Mouse (Mus musculus) forelimb bud, embryonic 11.5 days (tissue): ENCODE results near the gene Efcab11.

ENCODE experiments used
- DNase-seq: peaks from one replicate; pipeline ENCODE4 v3.0.0-alpha.2; 2012; ENCODE audit warnings: low read depth, low spot score

The Efcab11 gene

GRCm38 (mm10) chr12:99884269-99885261 lies at the start of gene Efcab11, which contains the start of gene Tdp1:
Efcab11 (minus strand) TSS chr12:99884439.
Tdp1 (plus strand) TSS chr12:99884517.
- DNase-seq: peak; percentile 92

GRCm38 (mm10) chr12:99933630-99934029 lies 49.4 kb upstream of the Efcab11 start:
- DNase-seq: no peak

- no peak for DNase-seq
Observed at GRCm38 (mm10) chr12:99932245-99932644, 48.0 kb upstream of the Efcab11 start.

- DNase-seq: no peak
Observed at GRCm38 (mm10) chr12:99929160-99929559, 44.9 kb upstream of the Efcab11 start.

- DNase-seq: no peak
Observed at GRCm38 (mm10) chr12:99928311-99928710, 44.1 kb upstream of the Efcab11 start.

GRCm38 (mm10) chr12:99923703-99924102 lies 39.5 kb upstream of the Efcab11 start:
- no peak for DNase-seq

GRCm38 (mm10) chr12:99923131-99923606 lies 38.9 kb upstream of the Efcab11 start:
- DNase-seq: no peak

- DNase-seq: no peak
Observed at GRCm38 (mm10) chr12:99921045-99921444, 36.8 kb upstream of the Efcab11 start.

- no peak for DNase-seq
Observed at GRCm38 (mm10) chr12:99919636-99920035, 35.4 kb upstream of the Efcab11 start.

- no peak for DNase-seq
Observed at GRCm38 (mm10) chr12:99917800-99918427, 33.7 kb upstream of the Efcab11 start.

GRCm38 (mm10) chr12:99911466-99911865 lies 27.2 kb upstream of the Efcab11 start:
- no peak for DNase-seq

GRCm38 (mm10) chr12:99904537-99904936 lies 20.3 kb upstream of the Efcab11 start:
- DNase-seq: no peak

GRCm38 (mm10) chr12:99902867-99903370 lies 18.7 kb upstream of the Efcab11 start:
- no peak for DNase-seq

GRCm38 (mm10) chr12:99901973-99902866 lies 18.0 kb upstream of the Efcab11 start:
- no peak for DNase-seq

- DNase-seq: no peak
Observed at GRCm38 (mm10) chr12:99899991-99900390, 15.8 kb upstream of the Efcab11 start.

- DNase-seq: no peak
Observed at GRCm38 (mm10) chr12:99898248-99898870, 14.1 kb upstream of the Efcab11 start.

- DNase-seq: no peak
Observed at GRCm38 (mm10) chr12:99897846-99898245, 13.6 kb upstream of the Efcab11 start.

- DNase-seq: no peak
Observed at GRCm38 (mm10) chr12:99885282-99885901, 1.2 kb upstream of the Efcab11 start.

GRCm38 (mm10) chr12:99883713-99884105 lies 530 bp downstream of the Efcab11 start:
- DNase-seq: peak; percentile 44

- DNase-seq: peak; percentile 97
Observed at GRCm38 (mm10) chr12:99883000-99883712, 1.1 kb downstream of the Efcab11 start.
